Mouse (Mus musculus): ENCODE results near the gene Nup107.
"Not testable (repeated sequence)": the region's sequence is repeated elsewhere in the genome, so short reads cannot be mapped to it uniquely, and the experiment has no call there.

- TF ChIP-seq CTCF (IDR thresholded peaks at IDR 0.05; ENCODE audit: insufficient read depth, low read length); POLR2A (IDR thresholded peaks at IDR 0.05; ENCODE audit: borderline replicate concordance, extremely low read depth, low read depth, low read length): not testable (repeated sequence)
These were observed 55.0 kb downstream of the Nup107 start for GRCm38 (mm10) chr10:117737498-117737897.

Measured in lung, adult 2 months (tissue).